Mouse (Mus musculus) right cerebral cortex, adult 2 months (tissue): ENCODE measurements around the gene Arnt2.

Source experiments
- DNase-seq, 2 experiments: peaks; one replicate each; pipeline ENCODE4 v3.0.0; 2021 to 2022; ENCODE audit warnings: low spot score in 2 of 2

Gene Arnt2

GRCm38 (mm10) chr7:84409896-84410521 is at the start of gene Arnt2:
Gene Arnt2, minus strand, starts transcription at chr7:84410176.
- peak; percentile 65 to 70 for DNase-seq

- no peak for DNase-seq
These were observed 41.7 kb upstream of the Arnt2 start for GRCm38 (mm10) chr7:84451681-84452080.

GRCm38 (mm10) chr7:84449066-84449465 is 39.1 kb upstream of the Arnt2 start:
- peak; percentile 49 to 64 for DNase-seq

GRCm38 (mm10) chr7:84448512-84448911 is 38.5 kb upstream of the Arnt2 start:
- no peak for DNase-seq

- no peak for DNase-seq
These were observed 37.9 kb upstream of the Arnt2 start for GRCm38 (mm10) chr7:84447740-84448435.

- peak; percentile 57 to 70 for DNase-seq
These were observed 37.1 kb upstream of the Arnt2 start for GRCm38 (mm10) chr7:84447060-84447459.

GRCm38 (mm10) chr7:84442343-84442911 is 32.5 kb upstream of the Arnt2 start:
- DNase-seq: no peak

GRCm38 (mm10) chr7:84439606-84440005 is 29.6 kb upstream of the Arnt2 start:
- DNase-seq: no peak

- no peak for DNase-seq
These were observed 24.9 kb upstream of the Arnt2 start for GRCm38 (mm10) chr7:84434901-84435300.

- peak; percentile 59 to 61 for DNase-seq
These were observed 22.2 kb upstream of the Arnt2 start for GRCm38 (mm10) chr7:84432151-84432550.

- no peak for DNase-seq
These were observed 17.2 kb upstream of the Arnt2 start for GRCm38 (mm10) chr7:84427221-84427620.

GRCm38 (mm10) chr7:84424670-84425385 is 14.9 kb upstream of the Arnt2 start:
- no peak for DNase-seq

- no peak for DNase-seq
These were observed 11.8 kb upstream of the Arnt2 start for GRCm38 (mm10) chr7:84421753-84422152.

- no peak for DNase-seq
These were observed 11.3 kb upstream of the Arnt2 start for GRCm38 (mm10) chr7:84421291-84421665.

GRCm38 (mm10) chr7:84420581-84421290 is 10.8 kb upstream of the Arnt2 start:
- DNase-seq: no peak

GRCm38 (mm10) chr7:84417441-84417840 is 7.5 kb upstream of the Arnt2 start:
- DNase-seq: no peak

- DNase-seq: no peak
These were observed 2.6 kb upstream of the Arnt2 start for GRCm38 (mm10) chr7:84412570-84412969.

- DNase-seq: peak; percentile 57 to 64
These were observed 608 bp downstream of the Arnt2 start for GRCm38 (mm10) chr7:84409241-84409895.

GRCm38 (mm10) chr7:84408282-84408681 is 1.7 kb downstream of the Arnt2 start:
- DNase-seq: no peak

GRCm38 (mm10) chr7:84403371-84403770 is 6.6 kb downstream of the Arnt2 start:
- DNase-seq: peak in 1 of 2 experiments; percentile 34
